Mouse (Mus musculus): Measurements from ENCODE around the gene Peli2.

DNA sequence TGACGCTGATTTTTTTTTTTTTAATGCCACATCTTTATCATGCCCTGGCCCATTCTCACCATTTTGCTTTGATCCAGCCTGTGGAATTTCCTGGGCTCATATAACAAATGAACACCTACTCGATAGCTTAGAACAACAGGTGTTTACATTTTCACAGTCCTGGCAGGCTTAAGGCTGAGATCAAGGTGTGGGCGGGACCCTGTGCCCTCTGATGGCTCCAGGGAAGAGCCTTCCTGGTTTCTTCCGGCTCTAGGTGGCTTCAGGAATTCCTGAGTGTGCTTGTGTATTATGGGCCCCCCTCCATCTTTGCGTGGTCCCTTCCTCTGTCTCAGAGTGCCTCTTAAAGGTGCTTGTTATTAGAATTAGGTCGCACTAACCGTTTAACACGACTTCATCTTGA, 44.3 kb downstream of the Peli2 start:
- no peak for TF ChIP-seq CTCF (IDR thresholded peaks at IDR 0.05; ENCODE audit: low read depth)
- no peak for TF ChIP-seq EP300 (optimal IDR thresholded peaks at IDR 0.05)

Data from stomach, postnatal 0 days (tissue).